Mouse (Mus musculus) intestine, postnatal 0 days (tissue): Measurements from ENCODE around the gene Ccr3. TPM values are rescaled to one million over a fixed set of nuclear protein-coding genes. Genes with fewer than 3 reads are reported as not detected.

ENCODE experiments used
- ATAC-seq: fragments of 200-750 bp; cut with Nextera tagmentation; 2 replicates; pipeline ENCODE4 v1.8.0; 2017; ENCODE audit warnings: mild to moderate bottlenecking, moderate TSS enrichment, moderate library complexity
- H3K27ac ChIP-seq: fragments of 300-500 bp; sonication (generic); 2 replicates; pipeline ENCODE4 v1.5.1; 2014; ENCODE audit warnings: mild to moderate bottlenecking, low read depth, low read length, moderate library complexity
- H3K27me3 ChIP-seq: fragments of 300-500 bp; sonication (generic); replicated peaks from 2 replicates; pipeline ENCODE4 v1.6.1; 2014; ENCODE audit warnings: low read length, mixed read lengths; ENCODE audit not compliant: control insufficient read depth, insufficient read depth
- H3K36me3 ChIP-seq: fragments of 300-500 bp; sonication (generic); 2 replicates; pipeline ENCODE4 v1.6.1; 2014; ENCODE audit warnings: mild to moderate bottlenecking, moderate library complexity; ENCODE audit not compliant: control insufficient read depth, insufficient read depth
- H3K4me1 ChIP-seq: fragments of 300-500 bp; sonication (generic); replicated peaks from 2 replicates; pipeline ENCODE4 v1.6.1; 2014; ENCODE audit warnings: antibody characterized with exemption, low read length, mixed read lengths; ENCODE audit not compliant: control insufficient read depth, insufficient read depth
- H3K4me2 ChIP-seq: fragments of 300-500 bp; sonication (generic); replicated peaks from 2 replicates; pipeline ENCODE4 v1.6.1; 2014; ENCODE audit warnings: low read depth, mild to moderate bottlenecking, moderate library complexity
- H3K4me3 ChIP-seq: fragments of 300-500 bp; sonication (generic); 2 replicates; pipeline ENCODE4 v1.5.1; 2014; ENCODE audit warnings: low read depth, low read length
- H3K9ac ChIP-seq: fragments of 300-500 bp; sonication (generic); 2 replicates; pipeline ENCODE4 v1.6.1; 2014; ENCODE audit warnings: mild to moderate bottlenecking, low read depth, low read length
- H3K9me3 ChIP-seq: fragments of 300-500 bp; sonication (generic); 2 replicates; pipeline ENCODE4 v1.6.1; 2016; ENCODE audit warnings: mixed run types; ENCODE audit not compliant: control insufficient read depth
- CTCF ChIP-seq: sonication (generic); IDR thresholded peaks from 2 replicates; pipeline ENCODE4 v1.5.1; 2016; ENCODE audit warnings: low read depth, mild to moderate bottlenecking, control low read depth, antibody characterized with exemption, moderate library complexity
- WGBS: fragments of 180-500 bp; shearing (Covaris S2); extraction: QIAGEN DNeasy Blood & Tissue Kit; methylation state at CpG from one replicate; pipeline ENCODE4 v1.1.7; 2014; 5-methylcytosine and 5-hydroxymethylcytosine counted together
- polyA plus RNA-seq: library from polyadenylated mRNA; unstranded; fragments of >200 nt; fragmentation: Nextera tagmentation; extraction: Ambion mirVana; gene quantifications from 2 replicates; pipeline ENCODE4 v1.2.1, GENCODE M21; 2015

The Ccr3 gene
- polyA plus RNA-seq, 1 experiment from 2014 or later, result 0.10 TPM

- 75% methylated on average over 1 of the region's 1 CpGs for WGBS
- no peak overlapping the region for H3K4me2 ChIP-seq
- H3K9ac ChIP-seq, result no peak overlapping the region
- no peak for TF ChIP-seq CTCF
- H3K27me3 ChIP-seq, result no peaks in the 10 kb centered on the region
- no peak overlapping the region for H3K4me3 ChIP-seq
- ATAC-seq, result no peak
- H3K36me3 ChIP-seq, result no peaks in the 10 kb centered on the region
- no peaks in the 10 kb centered on the region for H3K4me1 ChIP-seq
- no peaks in the 10 kb centered on the region for H3K9me3 ChIP-seq
- no peak overlapping the region for H3K27ac ChIP-seq
Observed at GRCm38 (mm10) chr9:123982720-123983119, 39.1 kb upstream of the Ccr3 start.

GRCm38 (mm10) chr9:123984943-123985342 is 36.8 kb upstream of the Ccr3 start:
- no peaks in the 10 kb centered on the region for H3K27me3 ChIP-seq
- no peaks in the 10 kb centered on the region for H3K36me3 ChIP-seq
- no peak overlapping the region for H3K4me3 ChIP-seq
- no peak for TF ChIP-seq CTCF
- ATAC-seq, result no peak
- H3K27ac ChIP-seq, result no peak overlapping the region
- no peaks in the 10 kb centered on the region for H3K4me1 ChIP-seq
- H3K9me3 ChIP-seq, result no peaks in the 10 kb centered on the region
- H3K9ac ChIP-seq, result no peak overlapping the region
- H3K4me2 ChIP-seq, result no peak overlapping the region

GRCm38 (mm10) chr9:123986217-123986616 is 35.6 kb upstream of the Ccr3 start:
- Histone ChIP-seq H3K4me2 (no peak overlapping the region), H3K9me3 (no peaks in the 10 kb centered on the region), H3K27me3 (no peaks in the 10 kb centered on the region), H3K36me3 (no peaks in the 10 kb centered on the region), H3K4me3 (no peak overlapping the region), H3K4me1 (no peaks in the 10 kb centered on the region), H3K27ac (no peak overlapping the region), H3K9ac (no peak overlapping the region)
- WGBS, result 67% methylated on average over 2 of the region's 2 CpGs
- TF ChIP-seq CTCF, result peak; percentile 53
- no peak for ATAC-seq

- H3K27me3 ChIP-seq, result no peaks in the 10 kb centered on the region
- H3K36me3 ChIP-seq, result no peaks in the 10 kb centered on the region
- H3K4me2 ChIP-seq, result no peak overlapping the region
- no peaks in the 10 kb centered on the region for H3K4me1 ChIP-seq
- 56% methylated on average over 3 of the region's 3 CpGs for WGBS
- no peak overlapping the region for H3K4me3 ChIP-seq
- no peak overlapping the region for H3K9ac ChIP-seq
- H3K27ac ChIP-seq, result no peak overlapping the region
- no peak for TF ChIP-seq CTCF
- no peak for ATAC-seq
- H3K9me3 ChIP-seq, result no peaks in the 10 kb centered on the region
Observed at GRCm38 (mm10) chr9:123989671-123990070, 32.1 kb upstream of the Ccr3 start.

GRCm38 (mm10) chr9:123991312-123991906 is 30.4 kb upstream of the Ccr3 start:
- no peak for ATAC-seq
- no peak for TF ChIP-seq CTCF
- Histone ChIP-seq H3K4me3 (no peak overlapping the region), H3K27me3 (no peaks in the 10 kb centered on the region), H3K9ac (no peak overlapping the region), H3K4me2 (no peak overlapping the region), H3K36me3 (no peaks in the 10 kb centered on the region), H3K9me3 (no peaks in the 10 kb centered on the region), H3K27ac (no peak overlapping the region), H3K4me1 (no peaks in the 10 kb centered on the region)
- 38% methylated on average over 1 of the region's 1 CpGs for WGBS

- TF ChIP-seq CTCF, result no peak
- 66% methylated on average over 3 of the region's 3 CpGs for WGBS
Observed at GRCm38 (mm10) chr9:123997719-123998118, 24.1 kb upstream of the Ccr3 start.

GRCm38 (mm10) chr9:123999784-124000183 is 22.0 kb upstream of the Ccr3 start:
- no peaks in the 10 kb centered on the region for H3K36me3 ChIP-seq
- H3K4me3 ChIP-seq, result no peak overlapping the region
- ATAC-seq, result peak; percentile 93
- no peaks in the 10 kb centered on the region for H3K9me3 ChIP-seq
- H3K27me3 ChIP-seq, result no peaks in the 10 kb centered on the region
- H3K27ac ChIP-seq, result no peak overlapping the region
- 37% methylated on average over 2 of the region's 2 CpGs for WGBS
- H3K9ac ChIP-seq, result no peak overlapping the region
- TF ChIP-seq CTCF, result no peak
- H3K4me2 ChIP-seq, result no peak overlapping the region
- no peaks in the 10 kb centered on the region for H3K4me1 ChIP-seq

More at GRCm38 (mm10) chr9:123997719-123998118, 24.1 kb upstream of the Ccr3 start:
- no peaks in the 10 kb centered on the region for H3K27me3 ChIP-seq
- H3K4me2 ChIP-seq, result no peak overlapping the region
- no peaks in the 10 kb centered on the region for H3K4me1 ChIP-seq
- H3K9me3 ChIP-seq, result no peaks in the 10 kb centered on the region
- H3K27ac ChIP-seq, result no peak overlapping the region
- H3K4me3 ChIP-seq, result no peak overlapping the region
- no peaks in the 10 kb centered on the region for H3K36me3 ChIP-seq
- no peak for ATAC-seq
- no peak overlapping the region for H3K9ac ChIP-seq
